Mouse (Mus musculus) embryonic facial prominence, embryonic 12.5 days (tissue): ENCODE data around the gene Aprt. TPM values are rescaled to one million over a fixed set of nuclear protein-coding genes. Genes with fewer than 3 reads are reported as not detected.

Source experiments
- ATAC-seq: fragments of 200-750 bp; cut with Nextera tagmentation; 2 replicates; pipeline ENCODE4 v1.8.0; 2017; ENCODE audit not compliant: insufficient number of reproducible peaks, insufficient read depth, low FRiP score, low TSS enrichment
- H3K27ac ChIP-seq: fragments of 300-500 bp; sonication (generic); 2 replicates; pipeline ENCODE4 v1.5.1; 2016; ENCODE audit warnings: mild to moderate bottlenecking
- H3K27me3 ChIP-seq: fragments of 300-500 bp; sonication (generic); 2 replicates; pipeline ENCODE4 v1.6.1; 2016; ENCODE audit warnings: mild to moderate bottlenecking, moderate library complexity
- H3K36me3 ChIP-seq: fragments of 300-500 bp; sonication (generic); 2 replicates; pipeline ENCODE4 v1.6.1; 2016; ENCODE audit warnings: mild to moderate bottlenecking
- H3K4me1 ChIP-seq: fragments of 300-500 bp; sonication (generic); 2 replicates; pipeline ENCODE4 v1.6.1; 2016
- H3K4me2 ChIP-seq: fragments of 300-500 bp; sonication (generic); replicated peaks from 2 replicates; pipeline ENCODE4 v1.6.1; 2016; ENCODE audit warnings: mild to moderate bottlenecking, moderate library complexity
- H3K4me3 ChIP-seq: fragments of 300-500 bp; sonication (generic); 2 replicates; pipeline ENCODE4 v1.5.1; 2016; ENCODE audit warnings: mild to moderate bottlenecking
- H3K9ac ChIP-seq: fragments of 300-500 bp; sonication (generic); 2 replicates; pipeline ENCODE4 v1.6.1; 2016; ENCODE audit warnings: mild to moderate bottlenecking, moderate library complexity
- H3K9me3 ChIP-seq: fragments of 300-500 bp; sonication (generic); 2 replicates; pipeline ENCODE4 v1.6.1; 2016; ENCODE audit warnings: mild to moderate bottlenecking, moderate library complexity
- WGBS: fragments of 180-500 bp; shearing (Covaris S2); methylation state at CpG from one replicate; pipeline ENCODE4 v1.1.7; 2016; 5-methylcytosine and 5-hydroxymethylcytosine counted together
- polyA plus RNA-seq: library from polyadenylated mRNA; unstranded; fragments of >200 nt; fragmentation: Nextera tagmentation; extraction: Ambion mirVana; gene quantifications from 2 replicates; pipeline ENCODE4 v1.2.1, GENCODE M21; 2016

Aprt gene
- polyA plus RNA-seq, 1 experiment from 2014 or later, result 289 TPM

DNA sequence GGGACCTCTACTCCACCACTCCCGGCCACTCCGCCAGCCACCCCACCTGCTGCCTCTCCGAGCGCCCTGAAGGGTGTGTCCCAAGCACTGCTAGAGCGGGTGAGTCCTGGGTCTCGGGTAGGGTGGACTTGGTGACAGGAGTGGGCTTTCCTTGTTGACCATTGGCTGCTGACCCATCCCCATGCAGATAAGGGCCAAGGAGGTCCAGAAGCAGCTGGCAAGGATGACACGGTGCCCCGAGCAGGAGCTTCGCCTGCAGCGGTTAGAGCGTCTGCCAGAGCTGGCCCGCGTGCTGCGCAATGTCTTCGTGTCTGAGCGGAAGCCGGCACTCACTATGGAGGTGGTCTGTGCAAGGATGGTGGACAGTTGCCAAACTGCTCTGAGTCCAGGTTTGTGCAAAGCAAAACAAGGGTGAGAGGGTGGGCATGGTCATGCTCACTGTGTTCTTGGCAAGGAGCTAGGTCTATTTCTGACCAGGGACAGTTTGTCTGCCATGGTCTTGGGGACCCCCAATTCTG lies 4.9 kb downstream of the Aprt start:
- no peak overlapping the region for H3K4me2 ChIP-seq
- no peaks in the 10 kb centered on the region for H3K9me3 ChIP-seq
- no peak for ATAC-seq
- H3K36me3 ChIP-seq, result peaks cover 59% of the 10 kb centered on the region
- WGBS, result 93% methylated on average over 17 of the region's 17 CpGs
- H3K9ac ChIP-seq, result no peak overlapping the region
- H3K27me3 ChIP-seq, result no peaks in the 10 kb centered on the region
- H3K4me1 ChIP-seq, result peaks cover 34% of the 10 kb centered on the region
- no peak overlapping the region for H3K27ac ChIP-seq
- H3K4me3 ChIP-seq, result no peak overlapping the region

GRCm38 (mm10) chr8:122571153-122571552 lies 5.6 kb downstream of the Aprt start:
- Histone ChIP-seq H3K9me3 (no peaks in the 10 kb centered on the region), H3K27ac (no peak overlapping the region), H3K4me1 (peaks cover 36% of the 10 kb centered on the region), H3K27me3 (no peaks in the 10 kb centered on the region), H3K9ac (no peak overlapping the region), H3K4me2 (no peak overlapping the region), H3K36me3 (peaks cover 59% of the 10 kb centered on the region), H3K4me3 (no peak overlapping the region)
- ATAC-seq, result no peak
- 92% methylated on average over 11 of the region's 11 CpGs for WGBS

- 0 out of 2 replicates have a peak overlapping the region, but pooled peaks have one; percentile 81 for H3K4me2 ChIP-seq
- H3K4me1 ChIP-seq, result peaks cover 25% of the 10 kb centered on the region
- ATAC-seq, result no peak
- H3K9me3 ChIP-seq, result no peaks in the 10 kb centered on the region
- peaks cover 55% of the 10 kb centered on the region for H3K36me3 ChIP-seq
- WGBS, result 96% methylated on average over 16 of the region's 16 CpGs
- H3K27me3 ChIP-seq, result no peaks in the 10 kb centered on the region
- H3K9ac ChIP-seq, result no peak overlapping the region
- no peak overlapping the region for H3K27ac ChIP-seq
- peak overlapping the region; percentile 91; the same call in 1 of the 2 replicates for H3K4me3 ChIP-seq
Measured at GRCm38 (mm10) chr8:122569996-122570395, 6.7 kb downstream of the Aprt start.

DNA sequence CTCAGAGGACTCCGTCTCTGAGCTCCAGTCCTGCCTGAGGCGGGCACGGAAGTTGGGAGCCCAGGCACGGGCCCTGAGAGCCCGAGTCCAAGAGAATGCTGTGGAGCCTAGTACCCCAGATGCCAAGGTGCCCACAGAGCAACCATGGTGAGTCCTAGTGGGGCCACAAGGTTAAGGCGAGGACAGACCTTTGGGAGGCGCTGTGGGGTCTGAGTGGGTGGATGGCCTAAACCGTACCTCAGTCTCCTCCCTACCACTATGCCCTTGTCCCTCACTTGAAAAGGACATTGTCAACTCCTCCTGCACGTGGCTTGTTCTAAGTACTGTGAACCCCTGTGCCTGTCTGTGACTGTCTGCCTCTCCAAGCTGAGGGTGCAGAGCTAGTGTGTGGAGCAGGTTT lies 7.4 kb downstream of the Aprt start:
- 56% methylated on average over 9 of the region's 9 CpGs for WGBS
- Histone ChIP-seq H3K36me3 (peaks cover 51% of the 10 kb centered on the region), H3K27me3 (no peaks in the 10 kb centered on the region), H3K4me3 (peak overlapping the region; percentile 91), H3K4me1 (peaks cover 19% of the 10 kb centered on the region), H3K4me2 (peak overlapping the region; percentile 81), H3K27ac (no peak overlapping the region), H3K9ac (peak overlapping the region; percentile 93), H3K9me3 (no peaks in the 10 kb centered on the region)
- no peak for ATAC-seq

DNA sequence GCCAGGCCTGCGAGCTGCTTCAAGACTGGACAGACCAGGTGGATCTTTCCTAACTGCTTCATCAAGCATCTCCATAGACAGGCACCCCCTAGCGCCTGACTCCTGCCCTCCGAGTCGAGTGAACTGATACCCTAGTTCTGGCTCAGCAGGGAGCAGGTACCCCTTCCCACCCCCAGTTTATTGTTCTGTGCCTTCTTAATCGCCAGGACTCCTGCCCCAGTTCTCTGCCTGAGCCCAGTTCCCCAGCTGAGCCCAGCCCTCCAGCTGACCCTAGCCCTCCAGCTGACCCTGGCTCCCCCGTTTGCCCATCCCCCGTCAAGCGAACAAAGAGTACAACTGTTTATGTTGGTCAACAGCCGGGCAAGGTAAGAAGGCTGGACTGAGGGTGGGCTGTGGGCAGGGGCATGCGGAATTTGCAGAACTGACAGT lies 7.8 kb downstream of the Aprt start:
- Histone ChIP-seq H3K4me2 (peak overlapping the region; percentile 81), H3K4me1 (peaks cover 19% of the 10 kb centered on the region), H3K9ac (peak overlapping the region; percentile 93), H3K4me3 (peak overlapping the region; percentile 91), H3K27me3 (no peaks in the 10 kb centered on the region), H3K9me3 (no peaks in the 10 kb centered on the region), H3K27ac (no peak overlapping the region), H3K36me3 (peaks cover 48% of the 10 kb centered on the region)
- ATAC-seq, result no peak
- 8% methylated on average over 10 of the region's 10 CpGs for WGBS

DNA sequence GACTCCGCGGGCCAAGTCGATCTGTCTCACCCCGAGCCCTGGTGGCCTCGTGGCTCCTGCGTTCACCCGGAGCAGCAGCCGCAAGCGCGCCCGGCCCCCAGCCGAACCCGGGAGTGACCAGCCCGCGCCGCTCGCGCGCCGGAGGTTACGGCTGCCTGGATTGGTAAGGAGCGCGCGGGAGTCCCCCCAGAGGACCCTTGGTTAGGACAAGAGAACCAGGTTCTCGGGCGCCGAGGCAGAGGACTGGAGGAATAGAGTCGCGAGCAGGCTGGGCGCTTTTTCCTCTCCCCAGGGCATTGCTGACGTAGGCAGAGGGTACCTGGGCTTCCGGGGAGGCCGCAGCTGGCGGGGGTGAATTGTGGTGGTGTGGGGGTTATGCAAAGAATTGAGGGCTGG lies 8.6 kb downstream of the Aprt start:
- peak overlapping the region; percentile 81 for H3K4me2 ChIP-seq
- peaks cover 19% of the 10 kb centered on the region for H3K4me1 ChIP-seq
- H3K4me3 ChIP-seq, result peak overlapping the region; percentile 91
- H3K27ac ChIP-seq, result peak overlapping the region; percentile 89
- H3K27me3 ChIP-seq, result no peaks in the 10 kb centered on the region
- WGBS, result under 1% methylated on average over 34 of the region's 34 CpGs
- H3K36me3 ChIP-seq, result peaks cover 40% of the 10 kb centered on the region
- no peaks in the 10 kb centered on the region for H3K9me3 ChIP-seq
- ATAC-seq, result peak; percentile 54
- peak overlapping the region; percentile 93 for H3K9ac ChIP-seq

- Histone ChIP-seq H3K27ac (peak within 1 kb of the TSS; percentile 94), H3K4me3 (peak within 1 kb of the TSS; percentile 91), H3K9ac (peak within 1 kb of the TSS; percentile 93), H3K4me1 (peaks cover 19% of the 10 kb centered on the region), H3K36me3 (peaks cover 35% of the 10 kb centered on the region), H3K4me2 (peak within 1 kb of the TSS; percentile 81), H3K9me3 (no peaks in the 10 kb centered on the region), H3K27me3 (no peaks in the 10 kb centered on the region)
- peak; percentile 96 for ATAC-seq
- WGBS, result under 1% methylated on average over 62 of the region's 62 CpGs
Measured at GRCm38 (mm10) chr8:122567361-122568108, 9.2 kb downstream of the Aprt start, which contains the start of gene Cdt1. TSS of gene Cdt1 (plus strand) at chr8:122568015.

GRCm38 (mm10) chr8:122566766-122567165 lies 9.9 kb downstream of the Aprt start:
- 41% methylated on average over 6 of the region's 6 CpGs for WGBS
- H3K4me2 ChIP-seq, result peak overlapping the region; percentile 81
- ATAC-seq, result no peak
- peak overlapping the region; percentile 94 for H3K27ac ChIP-seq
- peak overlapping the region; percentile 93; the same call in 1 of the 2 replicates for H3K9ac ChIP-seq
- H3K36me3 ChIP-seq, result peaks cover 27% of the 10 kb centered on the region
- H3K4me1 ChIP-seq, result peaks cover 19% of the 10 kb centered on the region
- H3K9me3 ChIP-seq, result no peaks in the 10 kb centered on the region
- H3K27me3 ChIP-seq, result no peaks in the 10 kb centered on the region
- H3K4me3 ChIP-seq, result peak overlapping the region; percentile 91

DNA sequence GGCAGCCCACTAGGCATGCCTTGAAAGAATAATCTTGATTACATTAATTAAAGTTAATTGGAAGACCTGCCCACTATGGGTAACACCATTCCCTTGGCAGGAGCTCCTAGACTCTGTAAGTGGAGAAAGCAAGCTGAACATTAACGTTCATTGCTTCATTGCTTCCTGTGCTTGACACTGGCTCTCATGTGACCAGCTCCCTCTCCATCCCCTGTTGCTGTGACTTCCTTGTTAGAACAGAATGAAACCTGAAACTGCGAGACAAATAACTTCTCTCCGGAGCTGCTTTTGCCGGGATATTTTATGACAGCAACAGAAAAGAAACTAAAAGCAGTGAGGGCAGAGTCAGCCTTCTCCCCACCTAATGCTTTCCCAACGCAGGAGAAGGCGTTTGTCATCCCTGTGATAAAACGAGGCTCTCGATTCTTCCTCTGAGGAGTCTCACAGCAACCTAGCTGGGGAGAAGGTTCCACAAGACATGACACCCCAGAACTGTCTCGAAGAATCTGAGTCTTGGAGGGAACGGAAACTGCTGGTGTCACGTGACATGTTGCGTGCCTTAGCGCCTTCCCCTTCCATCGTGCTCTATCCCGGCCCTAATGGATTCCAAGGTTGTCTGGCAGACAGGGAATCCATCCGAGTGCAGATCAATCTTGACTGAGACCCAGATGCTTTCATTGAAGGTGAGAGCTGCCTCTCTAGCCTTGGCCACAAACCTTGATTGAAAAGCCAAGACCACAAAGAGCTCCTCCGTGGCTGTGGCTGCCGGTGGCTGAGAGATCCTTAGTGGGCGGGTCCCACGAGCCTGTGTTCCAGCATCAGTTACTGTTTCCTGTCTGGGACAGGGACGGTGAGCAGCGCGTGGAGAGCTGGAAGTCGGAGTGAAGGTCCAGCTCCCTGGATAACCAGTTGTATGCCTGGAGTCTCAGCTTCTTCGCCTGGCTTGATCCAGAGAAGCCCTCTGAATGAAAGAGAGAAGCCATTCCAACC lies 12.1 kb downstream of the Aprt start:
- ATAC-seq, result no peak
- peak overlapping the region; percentile 13; the same call in 1 of the 2 replicates for H3K27ac ChIP-seq
- H3K4me3 ChIP-seq, result no peak overlapping the region
- no peak overlapping the region for H3K9ac ChIP-seq
- peaks cover 6% of the 10 kb centered on the region for H3K36me3 ChIP-seq
- no peaks in the 10 kb centered on the region for H3K27me3 ChIP-seq
- H3K4me2 ChIP-seq, result no peak overlapping the region
- no peaks in the 10 kb centered on the region for H3K9me3 ChIP-seq
- peaks cover 19% of the 10 kb centered on the region for H3K4me1 ChIP-seq
- WGBS, result 80% methylated on average over 25 of the region's 25 CpGs

GRCm38 (mm10) chr8:122561199-122561598 lies 15.5 kb downstream of the Aprt start:
- no peak for ATAC-seq
- no peaks in the 10 kb centered on the region for H3K36me3 ChIP-seq
- no peak overlapping the region for H3K4me3 ChIP-seq
- H3K27ac ChIP-seq, result no peak overlapping the region
- WGBS, result 83% methylated on average over 5 of the region's 5 CpGs
- H3K9me3 ChIP-seq, result no peaks in the 10 kb centered on the region
- H3K27me3 ChIP-seq, result no peaks in the 10 kb centered on the region
- peaks cover 23% of the 10 kb centered on the region for H3K4me1 ChIP-seq
- no peak overlapping the region for H3K4me2 ChIP-seq
- no peak overlapping the region for H3K9ac ChIP-seq

- H3K4me3 ChIP-seq, result no peak overlapping the region
Measured at GRCm38 (mm10) chr8:122558671-122559349, 17.9 kb downstream of the Aprt start.

More at GRCm38 (mm10) chr8:122558671-122559349, 17.9 kb downstream of the Aprt start:
- 15% methylated on average over 12 of the region's 12 CpGs for WGBS
- H3K27ac ChIP-seq, result 0 out of 2 replicates have a peak overlapping the region, but pooled peaks have one; percentile 14
- H3K27me3 ChIP-seq, result no peaks in the 10 kb centered on the region
- H3K9ac ChIP-seq, result no peak overlapping the region
- H3K9me3 ChIP-seq, result no peaks in the 10 kb centered on the region
- H3K4me1 ChIP-seq, result peaks cover 26% of the 10 kb centered on the region
- H3K4me2 ChIP-seq, result no peak overlapping the region
- no peaks in the 10 kb centered on the region for H3K36me3 ChIP-seq
- no peak for ATAC-seq
